Comparison of ENCODE assay signal across 27 mouse cellular contexts in genomic region chr11:95783958-95784357, GRCm38 (mm10). TPM values are rescaled to one million over a fixed set of nuclear protein-coding genes. Genes with fewer than 3 reads are reported as not detected.
"Had no signal": no experiment of that assay in that cellular context is flagged by ENCODE, and none has a peak within 500 bp of the region (broad histone marks: within the 10 kb centered on the region; RNA-seq: fewer than 3 reads in every experiment).

No protein-coding gene starts in this region.

- H3K4me2 ChIP-seq: heart, embryonic 11.5 days; heart, embryonic 13.5 days; heart, embryonic 15.5 days; hindbrain, embryonic 13.5 days; hindbrain, embryonic 15.5 days; kidney, embryonic 15.5 days; limb, embryonic 12.5 days; limb, embryonic 15.5 days; liver, embryonic 12.5 days had no signal

- H3K27me3 ChIP-seq: heart, embryonic 13.5 days; heart, embryonic 15.5 days; hindbrain, embryonic 13.5 days; hindbrain, embryonic 15.5 days; kidney, embryonic 15.5 days; limb, embryonic 12.5 days; limb, embryonic 15.5 days had no signal

- H3K9ac ChIP-seq: heart, embryonic 13.5 days; heart, embryonic 15.5 days; hindbrain, embryonic 13.5 days; hindbrain, embryonic 15.5 days; kidney, embryonic 15.5 days; limb, embryonic 12.5 days; limb, embryonic 15.5 days; liver, embryonic 12.5 days had no signal

- H3K36me3 ChIP-seq: heart, embryonic 15.5 days; hindbrain, embryonic 13.5 days; hindbrain, embryonic 15.5 days; kidney, embryonic 15.5 days; limb, embryonic 12.5 days; limb, embryonic 15.5 days had no signal

- ATAC-seq: hindbrain, postnatal 0 days; intestine, embryonic 16.5 days; liver, embryonic 12.5 days had no signal

- DNase-seq: gastrocnemius, postnatal 14 days; gastrocnemius, postnatal 36 days; heart, adult 11 months; heart, adult 2 months; heart, postnatal 14 days; heart, postnatal 36 days; kidney, adult 11 months; kidney, adult 2 months; kidney, adult 9 months; kidney, postnatal 14 days; kidney, postnatal 36 days; layer of hippocampus, adult 9-11 months; layer of hippocampus, postnatal 36 days; left cerebral cortex, postnatal 4 days had no signal

- H3K4me1 ChIP-seq: heart, embryonic 13.5 days; heart, embryonic 15.5 days; hindbrain, embryonic 13.5 days; hindbrain, embryonic 15.5 days; limb, embryonic 12.5 days; limb, embryonic 15.5 days had no signal

- H3K4me3 ChIP-seq: heart, adult 2 months; heart, embryonic 13.5 days; heart, embryonic 15.5 days; hindbrain, embryonic 13.5 days; hindbrain, embryonic 15.5 days; kidney, embryonic 15.5 days; limb, embryonic 12.5 days; limb, embryonic 15.5 days; liver, embryonic 12.5 days had no signal

- H3K27ac ChIP-seq: heart, adult 2 months; heart, embryonic 13.5 days; heart, embryonic 15.5 days; hindbrain, embryonic 13.5 days; hindbrain, embryonic 15.5 days; hindbrain, postnatal 0 days; kidney, embryonic 15.5 days; kidney, postnatal 0 days; limb, embryonic 12.5 days; limb, embryonic 15.5 days; liver, embryonic 12.5 days had no signal

- H3K9me3 ChIP-seq: heart, embryonic 15.5 days; hindbrain, embryonic 13.5 days; hindbrain, embryonic 15.5 days; kidney, embryonic 15.5 days; limb, embryonic 12.5 days; limb, embryonic 15.5 days had no signal

RNA-seq across cellular contexts. Expression of gene Phospho1, which starts 40.3 kb away (rescaled TPM):
- polyA plus RNA-seq: hindbrain, embryonic 11.5 days; hindbrain, embryonic 13.5 days; kidney, embryonic 15.5 days; kidney, postnatal 0 days; limb, embryonic 12.5 days had no signal
